Mouse (Mus musculus) lung, embryonic 16.5 days (tissue): ENCODE measurements around the gene Naa35. TPM values are rescaled to one million over a fixed set of nuclear protein-coding genes. Genes with fewer than 3 reads are reported as not detected.
A peak's percentile ranks its signal among the peaks of the same experiment; 100 is the strongest.

ENCODE experiments used
- ATAC-seq: fragments of 200-750 bp; cut with Nextera tagmentation; 2 replicates; pipeline ENCODE4 v1.8.0; 2017; ENCODE audit warnings: low read depth, mild to moderate bottlenecking, moderate library complexity
- H3K27ac ChIP-seq: fragments of 300-500 bp; sonication (generic); 2 replicates; pipeline ENCODE4 v1.5.1; 2014; ENCODE audit warnings: mild to moderate bottlenecking, control low read depth, low read length
- H3K27me3 ChIP-seq: fragments of 300-500 bp; sonication (generic); 2 replicates; pipeline ENCODE4 v1.6.1; 2014; ENCODE audit warnings: low read depth, low read length, mixed read lengths; ENCODE audit not compliant: control insufficient read depth, insufficient read depth
- H3K36me3 ChIP-seq: fragments of 300-500 bp; sonication (generic); 2 replicates; pipeline ENCODE4 v1.6.1; 2014; ENCODE audit warnings: low read length; ENCODE audit not compliant: control insufficient read depth, insufficient read depth
- H3K4me1 ChIP-seq: fragments of 300-500 bp; sonication (generic); replicated peaks from 2 replicates; pipeline ENCODE4 v1.6.1; 2014; ENCODE audit warnings: low read length, mixed read lengths; ENCODE audit not compliant: control insufficient read depth, insufficient read depth
- H3K4me2 ChIP-seq: fragments of 300-500 bp; sonication (generic); 2 replicates; pipeline ENCODE4 v1.6.1; 2014; ENCODE audit warnings: low read depth, low read length, control low read depth
- H3K4me3 ChIP-seq: fragments of 300-500 bp; sonication (generic); 2 replicates; pipeline ENCODE4 v1.5.1; 2014; ENCODE audit warnings: mild to moderate bottlenecking, low read length, control low read depth
- H3K9ac ChIP-seq: fragments of 300-500 bp; sonication (generic); 2 replicates; pipeline ENCODE4 v1.6.1; 2014; ENCODE audit warnings: low read length, control low read depth
- H3K9me3 ChIP-seq: fragments of 300-500 bp; sonication (generic); 2 replicates; pipeline ENCODE4 v1.6.1; 2016; ENCODE audit warnings: low read length; ENCODE audit not compliant: control insufficient read depth
- WGBS: fragments of 180-500 bp; shearing (Covaris S2); extraction: QIAGEN DNeasy Blood & Tissue Kit; methylation state at CpG from one replicate; pipeline ENCODE4 v1.1.7; 2014; 5-methylcytosine and 5-hydroxymethylcytosine counted together
- polyA plus RNA-seq: library from polyadenylated mRNA; unstranded; fragments of >200 nt; fragmentation: Nextera tagmentation; extraction: Ambion mirVana; gene quantifications from 2 replicates; pipeline ENCODE4 v1.2.1, GENCODE M21; 2015

Gene Naa35
- 88.8 and 96.9 TPM in 2 replicates for polyA plus RNA-seq

DNA sequence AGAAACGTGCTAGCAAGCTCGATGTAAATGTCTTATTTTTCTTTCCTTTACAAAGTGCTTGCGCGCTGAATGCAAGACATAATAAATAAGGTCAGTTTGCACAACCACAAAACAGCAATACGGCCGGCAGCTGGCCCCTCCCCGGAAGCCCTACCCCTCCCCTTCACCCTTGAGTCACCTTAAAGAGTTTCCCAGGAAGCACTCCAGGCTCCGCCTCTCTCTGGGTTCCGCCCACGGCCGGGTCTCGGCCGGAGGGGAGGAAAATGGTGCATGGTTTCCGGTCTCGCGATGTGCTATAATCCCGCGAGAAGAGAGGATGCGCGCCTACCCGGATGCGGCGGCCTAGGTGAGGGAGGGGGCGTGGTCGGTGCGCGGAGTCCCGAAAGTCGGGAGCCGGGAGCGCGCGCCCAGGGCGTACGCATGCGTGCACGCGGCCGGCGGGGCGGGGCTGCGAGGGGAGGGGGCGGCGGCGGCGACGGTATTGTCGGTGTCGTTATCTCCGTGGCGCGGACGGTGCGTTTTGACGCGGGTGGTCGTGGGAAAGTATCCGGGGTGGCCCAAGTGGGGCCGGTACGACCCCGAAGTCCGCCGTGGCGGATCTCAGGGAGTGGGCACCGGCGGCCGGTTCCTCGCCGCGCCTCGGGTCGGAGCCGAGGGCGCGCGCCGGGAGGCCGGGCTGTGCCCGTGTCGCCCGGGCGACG is at the start of gene Naa35, which contains the start of gene Agtpbp1:
Gene Naa35 (plus strand): TSS at position 313 of the 701 bp plus-strand sequence.
Gene Agtpbp1 (minus strand): TSS at position 281 of the 701 bp plus-strand sequence.
- no peaks in the 10 kb centered on the region for H3K27me3 ChIP-seq
- peak; percentile 98 for ATAC-seq
- peak within 1 kb of the TSS; percentile 91 for H3K9ac ChIP-seq
- H3K27ac ChIP-seq = peak within 1 kb of the TSS; percentile 78
- WGBS = under 1% methylated on average over 77 of the region's 83 CpGs
- no peaks in the 10 kb centered on the region for H3K36me3 ChIP-seq
- H3K4me2 ChIP-seq = peak within 1 kb of the TSS; percentile 98
- peaks cover 21% of the 10 kb centered on the region for H3K4me1 ChIP-seq
- H3K4me3 ChIP-seq = peak within 1 kb of the TSS; percentile 97
- H3K9me3 ChIP-seq = no peaks in the 10 kb centered on the region

DNA sequence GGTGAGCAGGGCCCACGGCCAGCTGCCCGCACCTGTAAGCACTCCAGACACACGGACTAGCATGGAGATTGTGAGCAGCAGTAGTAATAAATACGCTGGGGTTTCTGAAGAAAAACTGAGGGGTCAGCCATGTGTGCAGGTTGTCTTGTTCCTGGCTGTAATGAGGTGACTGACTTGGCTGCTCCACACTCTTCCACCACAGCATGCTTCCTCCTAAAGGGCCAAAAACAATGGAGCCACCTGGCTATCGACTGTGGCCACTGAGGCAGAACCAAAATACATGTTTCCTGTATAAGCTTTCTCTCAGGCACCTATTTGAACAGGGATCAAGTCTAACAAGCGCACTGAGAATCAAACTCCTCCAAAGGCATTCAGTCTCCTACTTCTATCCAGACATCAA is 49.3 kb upstream of the Naa35 start:
- ATAC-seq = no peak
- 84% methylated on average over 6 of the region's 6 CpGs for WGBS
- no peak overlapping the region for H3K4me3 ChIP-seq
- no peak overlapping the region for H3K4me2 ChIP-seq
- no peak overlapping the region for H3K9ac ChIP-seq
- peaks cover 6% of the 10 kb centered on the region for H3K36me3 ChIP-seq
- H3K27me3 ChIP-seq = no peaks in the 10 kb centered on the region
- no peak overlapping the region for H3K27ac ChIP-seq
- H3K9me3 ChIP-seq = no peaks in the 10 kb centered on the region
- H3K4me1 ChIP-seq = peaks cover 2% of the 10 kb centered on the region; the same call in 1 of the 2 replicates

DNA sequence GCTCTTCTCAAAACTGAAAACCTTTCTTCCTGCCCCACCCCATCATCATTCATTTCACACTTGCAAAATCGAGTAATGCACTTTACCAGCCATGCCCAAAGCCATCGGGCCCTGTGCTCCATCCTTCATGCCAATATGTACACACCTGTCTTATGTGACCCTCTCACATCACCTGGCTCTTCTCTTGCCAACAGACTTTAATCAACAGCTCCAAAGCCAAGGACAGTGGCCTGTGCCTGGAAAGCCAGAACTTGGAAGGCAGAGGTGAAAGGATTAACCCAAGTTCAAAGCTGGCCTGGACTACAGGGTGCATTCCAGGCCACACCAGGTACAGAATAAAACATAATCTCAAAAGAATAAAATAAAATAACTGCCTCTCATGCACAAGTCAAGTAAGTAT is 48.4 kb upstream of the Naa35 start:
- peaks cover 6% of the 10 kb centered on the region for H3K36me3 ChIP-seq
- no peak overlapping the region for H3K27ac ChIP-seq
- 56% methylated on average over 2 of the region's 2 CpGs for WGBS
- H3K4me2 ChIP-seq = no peak overlapping the region
- H3K4me3 ChIP-seq = no peak overlapping the region
- H3K27me3 ChIP-seq = no peaks in the 10 kb centered on the region
- ATAC-seq = no peak
- H3K9ac ChIP-seq = no peak overlapping the region
- peaks cover 2% of the 10 kb centered on the region; the same call in 1 of the 2 replicates for H3K4me1 ChIP-seq
- no peaks in the 10 kb centered on the region for H3K9me3 ChIP-seq

DNA sequence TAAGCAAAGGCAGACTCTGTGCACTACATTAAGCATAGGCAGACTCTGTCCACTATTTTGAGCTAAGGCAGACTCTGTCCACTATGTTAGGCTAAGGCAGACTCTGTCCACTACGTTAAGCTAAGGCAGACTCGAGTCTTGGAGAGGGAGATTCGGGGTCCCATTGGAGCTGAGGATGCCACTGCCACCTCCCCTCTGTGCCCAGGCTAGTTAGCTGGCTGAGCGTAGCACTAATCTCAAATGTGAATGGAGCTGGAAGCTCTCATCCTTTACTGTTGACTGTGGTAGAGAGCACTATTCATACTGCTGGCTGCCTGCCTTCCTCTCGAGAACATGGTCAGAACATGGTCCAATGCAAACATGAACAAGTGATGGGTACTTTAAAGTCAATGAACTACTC is 46.4 kb upstream of the Naa35 start:
- 77% methylated on average over 5 of the region's 5 CpGs for WGBS
- H3K4me1 ChIP-seq = peaks cover 2% of the 10 kb centered on the region; the same call in 1 of the 2 replicates

DNA sequence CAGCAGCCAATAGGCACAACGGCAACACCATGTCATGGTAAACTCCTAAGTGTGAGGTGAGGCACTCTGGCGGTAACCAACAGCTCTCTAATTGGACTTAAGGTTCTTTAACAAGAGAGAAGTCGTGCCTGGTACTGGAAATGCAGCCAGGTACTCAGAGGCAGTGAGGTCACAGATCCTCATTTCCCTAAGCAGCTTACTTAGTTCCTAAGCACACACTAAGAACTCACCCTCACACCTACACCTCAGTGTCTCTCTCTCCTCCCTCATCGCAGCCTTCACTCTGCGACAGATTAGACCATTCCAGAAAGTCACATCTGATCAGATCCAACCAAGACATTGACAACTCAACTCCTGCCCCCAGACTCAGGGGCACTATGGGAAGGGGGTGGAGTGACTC is 45.0 kb upstream of the Naa35 start:
- Histone ChIP-seq H3K36me3 (peaks cover 2% of the 10 kb centered on the region; the same call in 1 of the 2 replicates), H3K27ac (no peak overlapping the region), H3K4me1 (peaks cover 2% of the 10 kb centered on the region; the same call in 1 of the 2 replicates), H3K9me3 (no peaks in the 10 kb centered on the region), H3K4me2 (no peak overlapping the region), H3K9ac (no peak overlapping the region), H3K4me3 (no peak overlapping the region), H3K27me3 (no peaks in the 10 kb centered on the region)
- 73% methylated on average over 5 of the region's 5 CpGs for WGBS
- no peak for ATAC-seq

More for the DNA sequence above, 46.4 kb upstream of the Naa35 start:
- Histone ChIP-seq H3K36me3 (peaks cover 2% of the 10 kb centered on the region; the same call in 1 of the 2 replicates), H3K27ac (no peak overlapping the region), H3K4me2 (no peak overlapping the region), H3K4me3 (no peak overlapping the region), H3K9ac (no peak overlapping the region), H3K9me3 (no peaks in the 10 kb centered on the region), H3K27me3 (no peaks in the 10 kb centered on the region)
- ATAC-seq = no peak

DNA sequence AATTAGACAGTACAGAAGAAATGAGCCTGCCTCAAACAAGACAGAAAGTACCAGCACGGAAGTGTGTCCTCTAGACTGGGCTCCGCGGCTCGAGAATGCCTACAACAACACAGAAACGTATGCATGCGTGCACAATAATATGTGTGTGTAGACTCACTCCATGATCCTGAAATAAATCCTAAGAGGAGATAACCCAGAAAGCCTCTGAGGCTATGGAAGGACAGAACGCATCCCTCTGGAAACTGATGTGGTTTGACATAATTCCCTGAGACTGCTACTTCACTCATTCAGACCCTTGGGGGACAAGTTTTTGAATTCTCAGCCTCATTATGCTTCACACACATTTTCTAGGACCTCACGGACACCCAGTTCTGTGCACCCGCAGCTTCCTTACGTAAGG is 42.6 kb upstream of the Naa35 start:
- 91% methylated on average over 10 of the region's 10 CpGs for WGBS
- Histone ChIP-seq H3K36me3 (no peaks in the 10 kb centered on the region), H3K27ac (no peak overlapping the region), H3K27me3 (no peaks in the 10 kb centered on the region), H3K4me1 (peaks cover 12% of the 10 kb centered on the region; the same call in 1 of the 2 replicates), H3K4me2 (no peak overlapping the region), H3K9ac (no peak overlapping the region), H3K4me3 (no peak overlapping the region), H3K9me3 (no peaks in the 10 kb centered on the region)
- ATAC-seq = no peak

DNA sequence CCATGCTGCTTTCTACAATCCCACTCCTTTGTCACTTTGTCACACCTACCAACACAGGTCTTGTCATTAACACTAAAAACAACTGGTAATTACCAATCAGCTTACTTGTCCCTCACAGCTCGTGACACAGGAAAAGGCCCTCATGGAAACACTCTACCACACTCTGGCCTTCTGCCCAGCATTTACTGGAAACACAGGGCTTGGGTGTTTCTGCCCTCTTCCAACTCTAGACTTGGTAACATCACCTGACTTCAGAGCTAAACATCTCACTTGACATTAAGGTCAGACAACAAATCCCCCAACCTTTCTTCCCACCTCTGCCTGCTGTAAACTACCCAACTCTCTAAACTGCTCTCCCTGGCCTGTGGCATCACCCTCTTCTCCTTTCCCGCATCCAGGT is 38.0 kb upstream of the Naa35 start:
- WGBS = 61% methylated on average over 2 of the region's 2 CpGs
- no peaks in the 10 kb centered on the region for H3K36me3 ChIP-seq
- H3K9ac ChIP-seq = no peak overlapping the region
- no peak overlapping the region for H3K4me3 ChIP-seq
- H3K9me3 ChIP-seq = no peaks in the 10 kb centered on the region
- H3K4me2 ChIP-seq = no peak overlapping the region
- H3K27ac ChIP-seq = peak overlapping the region; percentile 68
- no peaks in the 10 kb centered on the region for H3K27me3 ChIP-seq
- H3K4me1 ChIP-seq = peaks cover 16% of the 10 kb centered on the region; the same call in 1 of the 2 replicates
- peak; percentile 56; the same call in 1 of the 2 replicates for ATAC-seq

DNA sequence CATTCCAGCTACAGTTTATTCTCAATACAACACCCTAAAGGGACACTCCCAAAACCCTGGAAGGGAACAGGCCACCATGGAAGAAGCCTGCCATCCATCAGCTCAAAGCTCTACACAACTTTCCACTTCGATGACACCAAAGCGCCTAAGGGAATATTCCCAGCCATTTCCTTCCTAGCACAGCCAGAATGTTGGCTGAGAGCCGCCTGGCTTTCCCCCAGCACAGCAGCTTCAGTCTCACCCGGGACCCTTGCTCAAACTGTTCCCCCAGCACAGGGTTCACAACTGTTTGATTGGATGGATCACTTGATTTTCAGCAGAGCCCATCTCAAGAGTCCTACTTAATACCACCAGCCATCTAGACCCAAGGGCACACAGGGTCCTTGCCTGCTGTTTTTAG is 37.3 kb upstream of the Naa35 start:
- peaks cover 16% of the 10 kb centered on the region; the same call in 1 of the 2 replicates for H3K4me1 ChIP-seq
- no peak overlapping the region for H3K4me3 ChIP-seq
- H3K27ac ChIP-seq = peak overlapping the region; percentile 68
- no peaks in the 10 kb centered on the region for H3K27me3 ChIP-seq
- peak; percentile 91 for ATAC-seq
- H3K36me3 ChIP-seq = no peaks in the 10 kb centered on the region
- 47% methylated on average over 4 of the region's 4 CpGs for WGBS
- no peaks in the 10 kb centered on the region for H3K9me3 ChIP-seq
- H3K4me2 ChIP-seq = no peak overlapping the region
- no peak overlapping the region for H3K9ac ChIP-seq

DNA sequence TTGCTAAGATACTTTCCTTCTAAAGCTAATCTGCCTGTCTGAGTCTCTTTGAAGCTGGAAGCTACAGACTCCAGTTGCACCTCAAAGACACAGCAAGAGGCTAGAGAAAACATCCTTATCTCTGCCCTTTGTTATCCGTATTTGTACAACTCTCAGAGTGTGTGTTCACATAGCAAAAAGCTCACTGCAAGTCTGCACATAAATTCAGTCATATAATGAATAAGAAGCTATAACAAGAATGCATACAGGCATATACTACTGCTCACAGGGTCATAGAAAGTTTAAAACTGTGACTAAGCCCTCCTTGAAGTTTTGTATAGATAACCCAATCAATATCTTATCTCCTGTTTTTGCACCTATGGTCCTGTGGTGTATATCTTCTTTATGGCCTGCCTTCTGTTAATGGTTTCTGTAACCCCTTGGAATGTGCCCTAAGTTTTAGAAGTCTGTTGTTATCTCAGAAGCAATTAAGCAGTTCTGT is 35.7 kb upstream of the Naa35 start:
- WGBS = 24% methylated on average over 1 of the region's 1 CpGs
- H3K9ac ChIP-seq = no peak overlapping the region
- no peaks in the 10 kb centered on the region for H3K27me3 ChIP-seq
- H3K4me3 ChIP-seq = no peak overlapping the region
- no peaks in the 10 kb centered on the region for H3K36me3 ChIP-seq
- no peak overlapping the region for H3K4me2 ChIP-seq
- peaks cover 16% of the 10 kb centered on the region; the same call in 1 of the 2 replicates for H3K4me1 ChIP-seq
- no peaks in the 10 kb centered on the region for H3K9me3 ChIP-seq
- ATAC-seq = no peak
- no peak overlapping the region for H3K27ac ChIP-seq
